Mouse (Mus musculus): ENCODE results near the gene Snx29.

GRCm38 (mm10) chr16:11708097-11708496, 385.4 kb downstream of the Snx29 start:
- no peak for TF ChIP-seq EP300 (IDR thresholded peaks at IDR 0.05; ENCODE audit: insufficient read depth, low read depth, low read length)
- TF ChIP-seq CTCF (IDR thresholded peaks at IDR 0.05) = no peak
- no peak for TF ChIP-seq POLR2A (IDR thresholded peaks at IDR 0.05; ENCODE audit: insufficient read depth, low read depth, low read length)

Data from heart, adult 2 months (tissue).